Mouse (Mus musculus) cerebellum, adult (tissue): Measurements from ENCODE around the gene Pbx3.

ENCODE experiments used
- ATAC-seq: cut with Nextera tagmentation; 2 replicates; pipeline ENCODE4 v1.9.2; 2017; ENCODE audit warnings: mild to moderate bottlenecking, moderate library complexity, mixed read lengths; ENCODE audit not compliant: insufficient number of reproducible peaks, low FRiP score, low TSS enrichment

Gene Pbx3

DNA sequence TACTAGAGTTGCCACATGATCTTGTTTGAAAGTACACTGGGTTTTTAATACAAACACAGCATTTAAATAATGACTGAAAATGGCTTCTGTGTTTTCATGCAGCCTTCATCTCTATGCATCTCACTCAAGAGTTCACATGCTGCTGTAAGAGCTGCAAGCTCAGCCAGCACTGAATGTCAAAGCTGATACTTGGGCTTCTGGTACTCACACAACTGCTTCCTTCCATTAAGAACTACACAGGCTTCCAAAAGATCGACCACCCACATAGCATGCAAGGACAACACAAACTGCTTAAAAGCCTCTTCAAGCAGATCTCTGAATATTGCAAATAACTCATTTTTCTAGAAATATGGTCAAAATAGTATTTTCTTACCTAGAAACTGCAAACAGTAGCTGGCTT lies 138.7 kb downstream of the Pbx3 start:
- ATAC-seq = no peak

DNA sequence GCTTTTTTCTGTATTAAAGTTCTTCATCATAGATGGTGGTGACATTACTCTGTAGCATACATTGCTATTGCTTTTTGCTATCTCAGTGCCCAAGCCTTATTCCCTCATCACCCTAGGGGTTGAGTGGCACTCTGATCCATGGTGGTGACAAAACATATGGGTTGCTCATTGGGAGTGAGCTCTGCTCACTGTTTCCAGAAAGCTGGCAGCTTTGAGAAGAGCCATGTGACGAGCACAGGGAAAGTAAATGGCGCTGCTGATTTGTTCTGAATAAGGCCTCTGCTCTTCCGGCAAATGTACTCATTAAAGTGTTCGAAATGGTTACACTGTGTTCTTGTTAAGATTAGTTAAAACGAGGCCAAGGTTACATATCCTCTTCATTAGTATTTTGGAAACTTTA lies 139.7 kb downstream of the Pbx3 start:
- ATAC-seq = no peak

DNA sequence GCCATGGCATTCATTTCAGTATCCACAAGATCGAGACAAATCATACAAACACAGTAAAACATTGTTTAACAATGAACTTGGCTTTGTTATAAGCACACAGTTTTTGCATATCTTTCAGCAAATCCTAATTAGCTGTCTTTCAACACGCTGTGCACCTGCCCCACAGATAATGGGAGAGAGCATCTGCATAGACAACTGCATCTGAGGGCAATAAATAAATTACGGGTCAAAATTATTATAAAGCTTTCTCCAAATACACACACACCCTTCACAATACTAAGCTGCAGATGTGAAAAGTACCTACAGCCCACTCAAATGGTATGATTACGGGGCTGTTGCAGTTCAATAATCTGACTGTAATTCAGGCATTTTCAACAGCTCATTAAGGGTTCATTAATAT lies 145.3 kb downstream of the Pbx3 start:
- no peak for ATAC-seq

DNA sequence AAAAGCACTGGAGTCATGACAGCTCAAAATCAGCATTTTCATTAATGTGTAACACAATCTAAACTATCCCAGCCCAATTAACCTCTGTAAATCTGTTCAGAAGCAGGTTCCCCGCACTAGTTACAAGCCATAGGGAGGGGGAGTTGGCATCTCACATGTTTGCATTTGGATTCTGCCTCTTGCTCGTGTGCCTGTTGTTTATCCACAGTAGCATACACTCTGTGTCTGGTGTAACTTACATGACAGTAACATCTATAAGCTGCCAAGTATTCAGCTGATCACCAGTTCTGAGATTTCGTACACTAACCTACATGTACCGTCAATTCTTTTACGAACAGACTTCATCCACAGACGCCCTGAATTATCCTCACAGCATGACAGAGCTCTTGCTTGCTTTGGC lies 147.5 kb downstream of the Pbx3 start:
- ATAC-seq = no peak

DNA sequence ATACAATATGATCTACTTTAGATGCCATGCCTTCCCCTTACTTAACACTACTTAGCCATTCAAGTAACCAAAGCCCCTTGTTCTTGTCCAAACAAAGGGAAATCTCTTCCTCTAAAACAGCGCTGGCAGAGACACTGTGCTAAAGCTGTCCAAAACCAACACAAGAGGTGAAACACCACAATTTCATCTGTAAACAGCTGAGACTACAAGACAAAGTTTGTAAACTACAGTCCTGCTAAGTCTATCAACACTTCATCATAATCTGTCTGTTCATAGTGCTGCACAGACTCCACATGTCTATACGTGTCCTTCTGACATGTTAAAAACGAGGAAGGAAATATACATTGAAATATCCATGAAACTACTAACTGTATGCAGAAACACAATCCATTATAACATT lies 151.5 kb downstream of the Pbx3 start:
- ATAC-seq = no peak

DNA sequence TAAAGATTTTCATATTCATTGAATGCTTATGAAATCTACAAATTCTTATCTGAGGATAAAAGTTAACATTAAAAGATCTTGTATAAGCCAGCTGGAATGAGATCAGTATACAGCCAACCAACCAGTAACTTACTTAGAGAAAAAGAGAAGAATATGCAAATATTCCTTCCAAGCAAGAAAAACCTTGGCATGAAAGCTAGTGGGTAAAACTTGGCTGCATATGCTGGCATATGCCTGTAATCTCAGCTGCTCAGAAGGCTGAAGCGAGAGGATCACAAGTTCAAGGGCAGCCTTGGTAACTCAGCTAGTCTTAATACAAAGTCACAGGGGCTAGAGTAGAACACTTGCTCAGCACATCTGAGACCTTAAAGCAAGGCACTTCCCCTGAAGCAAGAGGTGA lies 153.8 kb downstream of the Pbx3 start:
- no peak for ATAC-seq

DNA sequence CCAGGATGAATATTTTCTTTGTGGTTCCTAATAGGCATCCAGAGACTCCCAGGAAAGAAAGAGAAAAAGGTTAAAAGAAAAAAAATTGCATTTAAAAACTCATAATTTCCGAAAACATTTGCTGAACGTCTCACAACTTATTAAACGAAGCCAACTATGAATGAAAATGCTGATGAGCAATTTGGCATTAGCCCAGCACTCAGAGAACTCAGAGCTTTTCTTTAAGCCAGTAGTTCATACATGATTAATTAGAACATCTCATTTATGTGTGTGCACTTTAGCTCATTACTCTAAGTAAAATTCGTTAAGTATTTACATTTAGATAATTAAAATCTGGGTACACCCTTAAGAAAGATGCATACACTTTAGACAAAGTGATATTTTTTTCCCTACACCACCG lies 155.3 kb downstream of the Pbx3 start:
- no peak for ATAC-seq

DNA sequence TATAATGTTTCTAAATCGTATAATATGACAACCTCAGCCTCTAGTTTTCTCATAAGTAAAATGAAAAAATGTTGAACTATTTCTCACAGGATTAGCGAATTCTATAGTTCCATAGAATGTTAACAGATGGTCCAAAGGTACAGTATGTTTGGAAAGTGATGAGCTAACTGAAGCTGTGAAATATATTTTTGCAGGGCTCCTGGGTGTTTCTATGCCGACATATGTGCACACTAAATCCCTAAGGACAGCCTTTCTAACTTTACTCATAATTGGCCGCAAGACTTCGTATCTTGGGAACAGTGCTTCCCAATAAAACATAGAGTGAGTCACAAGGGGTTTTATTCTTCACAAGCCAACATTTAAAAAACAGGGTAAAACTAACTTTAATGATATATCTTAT lies 157.4 kb downstream of the Pbx3 start:
- no peak for ATAC-seq

DNA sequence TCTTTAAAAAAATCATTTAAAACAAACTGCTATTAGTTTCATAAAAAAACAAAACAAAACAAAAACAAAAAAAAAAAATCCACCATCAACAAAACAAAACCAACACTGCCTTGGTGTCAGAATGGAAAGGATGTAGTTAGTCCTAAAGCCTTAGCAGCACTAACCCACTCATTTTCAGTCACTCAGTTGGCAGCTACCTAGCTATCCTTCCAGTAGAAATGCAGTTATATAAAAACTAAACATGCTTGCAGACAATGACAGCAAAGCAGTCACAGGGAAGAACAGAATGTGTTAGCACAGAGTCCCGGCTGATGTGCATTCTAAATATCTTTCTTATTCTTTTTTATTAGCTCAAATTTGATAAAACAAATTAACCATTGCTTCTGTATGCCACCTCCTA lies 160.5 kb downstream of the Pbx3 start:
- no peak for ATAC-seq

DNA sequence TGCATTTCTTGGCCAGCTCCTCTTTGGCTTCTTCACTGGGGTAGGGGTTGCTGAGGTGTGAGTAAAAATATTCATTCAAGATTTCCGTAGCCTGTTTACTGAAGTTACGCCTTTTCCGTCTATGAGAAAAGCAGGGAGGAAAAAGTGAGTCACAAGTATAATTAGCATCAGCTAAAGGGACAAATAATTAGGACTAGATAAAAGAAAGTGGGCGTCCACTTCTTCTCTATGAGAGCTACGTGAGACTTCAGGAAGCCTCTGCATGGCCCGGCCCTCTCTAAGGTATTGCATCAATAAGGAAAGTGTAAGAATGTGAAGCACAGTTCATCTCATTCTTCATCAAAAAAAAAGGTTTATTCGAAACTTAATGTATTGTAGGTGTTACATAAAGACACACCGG lies 168.1 kb downstream of the Pbx3 start:
- no peak for ATAC-seq

DNA sequence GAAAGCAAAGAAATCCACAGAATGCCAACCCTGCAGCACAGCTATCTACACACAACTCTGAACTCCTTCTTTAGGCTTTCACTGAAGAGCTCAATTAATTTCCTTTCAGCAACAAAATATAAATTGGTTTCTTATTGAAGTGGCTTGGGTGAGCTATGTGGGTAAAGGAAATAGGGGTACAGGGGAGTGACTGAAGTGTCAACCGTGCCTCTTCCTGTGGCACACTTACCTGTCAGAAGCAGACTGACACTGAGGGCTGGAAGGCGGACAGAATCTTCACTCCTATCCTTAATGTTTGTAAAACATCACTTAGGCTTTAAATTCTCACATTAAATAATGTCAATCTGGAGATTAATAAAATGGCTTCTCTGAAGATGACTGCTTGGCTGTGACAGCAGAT lies 168.6 kb downstream of the Pbx3 start:
- no peak for ATAC-seq

DNA sequence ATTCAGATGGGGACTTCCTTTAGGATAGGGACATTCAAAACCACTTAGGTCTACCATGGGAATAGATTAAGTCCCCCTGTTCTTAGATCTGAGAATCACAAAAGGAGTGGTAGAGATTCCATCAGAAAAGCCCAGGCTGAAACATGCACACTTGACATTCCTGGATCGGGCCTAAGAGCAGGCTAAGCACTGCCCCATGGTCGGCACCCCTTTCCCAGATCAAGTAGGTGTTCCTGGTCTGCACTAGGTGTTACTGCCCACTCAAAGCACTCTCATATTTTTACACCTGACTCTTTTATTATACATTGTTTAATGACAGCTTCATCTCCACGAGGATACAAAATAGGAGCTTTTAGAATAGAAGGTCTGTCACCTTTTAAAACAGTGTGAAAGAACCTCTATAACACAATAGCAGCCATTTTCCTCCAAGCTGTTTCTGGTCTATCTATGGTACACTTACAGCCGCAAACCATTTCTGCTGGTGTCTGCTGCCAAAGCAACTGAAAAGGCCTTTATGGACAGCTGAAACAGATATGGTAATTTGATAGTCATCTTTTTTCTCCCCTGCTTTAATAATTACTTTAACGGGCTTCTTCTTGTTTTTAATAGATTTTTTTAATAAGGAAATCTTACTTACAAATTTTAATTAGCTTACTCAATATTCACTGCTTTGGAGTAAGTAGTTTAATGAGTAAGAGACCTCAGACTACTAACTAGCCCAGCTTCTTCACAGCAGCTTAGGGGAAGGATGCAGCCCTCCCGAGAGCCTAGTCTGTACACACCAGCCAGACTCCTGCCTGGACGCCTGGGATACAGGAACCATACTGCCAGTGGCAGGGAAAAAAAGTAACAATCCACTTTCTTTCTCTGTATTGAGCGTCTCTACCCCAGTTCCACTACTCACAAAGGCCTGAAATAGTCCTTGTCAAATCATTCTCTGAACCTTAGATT lies 178.8 kb downstream of the Pbx3 start:
- ATAC-seq = no peak

DNA sequence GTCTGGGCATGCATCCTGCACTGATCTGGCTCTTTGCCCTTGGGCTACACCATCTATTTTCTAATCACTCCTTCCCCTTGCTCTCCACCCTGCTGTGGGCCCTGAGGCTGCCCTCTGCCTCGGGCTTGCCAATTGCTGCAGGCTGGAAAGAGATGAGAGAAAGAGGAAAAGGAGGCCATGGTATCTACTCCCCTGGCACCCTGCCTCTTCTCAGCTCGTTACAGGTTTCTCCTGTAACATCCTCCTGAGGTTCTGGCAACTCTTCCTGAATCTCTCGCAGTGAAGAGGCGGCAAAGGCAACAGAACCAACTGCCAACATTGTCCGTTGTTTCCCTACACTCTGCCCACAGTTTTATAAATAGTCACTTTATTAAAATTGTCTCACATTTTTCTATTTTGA lies 179.7 kb downstream of the Pbx3 start:
- ATAC-seq = peak; percentile 80

DNA sequence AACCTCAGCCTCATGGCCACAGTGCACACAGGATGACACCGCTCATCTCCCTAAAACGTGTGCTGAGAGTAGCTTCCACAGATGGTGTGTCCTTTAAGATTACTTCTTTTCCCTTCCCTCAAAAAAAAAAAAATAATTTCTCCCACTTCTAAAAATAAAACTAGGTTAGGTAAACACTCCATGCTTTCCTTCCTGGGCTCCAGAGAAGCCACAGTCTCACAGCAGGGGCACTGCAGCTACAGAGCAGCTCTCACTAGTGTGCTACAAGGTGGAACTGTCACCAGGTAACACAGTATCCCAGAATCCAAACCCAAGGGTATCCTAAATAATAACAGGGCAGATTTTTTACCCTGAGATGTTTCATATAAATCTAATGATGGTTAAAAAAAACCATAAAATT lies 185.6 kb downstream of the Pbx3 start:
- no peak for ATAC-seq

DNA sequence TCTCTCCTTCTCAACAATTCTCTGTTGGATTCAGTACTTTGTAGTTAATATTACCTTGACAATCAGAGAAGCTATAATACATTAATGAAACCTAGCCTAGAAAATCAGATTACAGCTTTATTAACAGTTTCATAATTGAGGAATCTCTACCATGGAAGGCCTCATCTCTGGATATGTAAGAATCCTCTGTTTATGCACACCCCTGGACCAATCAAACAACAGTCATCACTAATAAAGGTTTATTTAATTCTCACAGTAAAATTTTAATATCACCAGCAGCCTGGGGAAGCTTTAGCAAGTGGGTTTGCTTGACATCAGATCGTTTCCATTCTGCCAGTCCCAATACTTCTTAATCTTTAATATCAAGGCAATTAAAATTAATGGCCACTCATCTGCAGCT lies 191.3 kb downstream of the Pbx3 start:
- no peak for ATAC-seq

DNA sequence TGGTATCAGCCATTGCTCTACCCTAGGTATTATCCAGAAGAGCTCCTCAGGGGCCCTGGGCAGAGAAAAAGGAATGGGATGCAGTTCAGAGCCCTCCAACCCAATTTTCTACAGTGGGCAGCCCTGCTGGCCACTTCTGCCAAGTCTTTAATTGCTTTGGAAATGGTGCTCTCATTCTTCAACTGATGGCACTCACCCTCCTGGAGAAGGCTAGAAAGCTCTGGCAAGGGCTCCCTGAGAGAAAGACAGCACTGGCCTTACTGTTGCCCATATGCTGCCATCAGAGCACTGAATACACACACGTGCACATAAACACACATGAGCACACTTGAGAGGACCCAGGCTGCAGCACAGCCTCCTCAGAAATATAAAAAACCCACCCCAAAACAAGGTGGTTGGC lies 193.6 kb downstream of the Pbx3 start:
- no peak for ATAC-seq

DNA sequence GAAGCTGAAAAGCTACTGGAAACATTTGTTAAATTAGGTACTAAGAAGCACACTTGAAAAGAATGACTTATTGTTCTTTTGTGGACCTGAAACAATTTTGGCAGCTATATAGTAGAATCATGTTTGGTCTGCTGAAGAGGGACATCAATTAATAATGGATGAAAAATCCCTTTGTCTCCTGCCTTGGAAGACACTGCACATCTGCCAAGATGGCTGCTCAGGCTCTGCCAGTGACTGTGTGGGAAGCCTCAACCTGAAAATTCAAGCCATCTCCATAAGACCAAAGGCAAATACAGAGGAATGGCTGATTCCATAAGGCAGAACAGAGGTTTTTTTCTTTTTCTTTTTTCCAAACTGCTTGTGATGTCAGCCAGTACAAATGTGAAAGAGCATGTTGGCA lies 194.3 kb downstream of the Pbx3 start:
- ATAC-seq = no peak

DNA sequence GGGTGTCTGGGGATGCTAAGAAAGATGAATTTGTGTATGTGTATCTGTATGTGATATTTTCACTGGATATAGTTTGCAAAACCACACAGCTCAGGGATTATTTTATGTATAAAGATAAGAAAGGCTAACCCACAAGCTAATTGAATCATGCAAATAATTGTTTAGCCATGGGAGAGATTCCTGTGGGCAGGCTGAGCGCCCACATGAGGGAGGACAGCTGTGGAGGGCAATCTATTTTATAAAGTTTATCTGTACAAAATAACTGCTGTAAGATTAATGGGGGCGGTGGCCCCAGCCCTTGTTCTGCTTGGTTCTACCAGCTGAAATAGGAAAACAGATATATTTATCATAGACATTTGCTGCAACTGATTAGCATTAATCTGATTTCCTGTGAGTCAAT lies 202.5 kb downstream of the Pbx3 start:
- no peak for ATAC-seq

DNA sequence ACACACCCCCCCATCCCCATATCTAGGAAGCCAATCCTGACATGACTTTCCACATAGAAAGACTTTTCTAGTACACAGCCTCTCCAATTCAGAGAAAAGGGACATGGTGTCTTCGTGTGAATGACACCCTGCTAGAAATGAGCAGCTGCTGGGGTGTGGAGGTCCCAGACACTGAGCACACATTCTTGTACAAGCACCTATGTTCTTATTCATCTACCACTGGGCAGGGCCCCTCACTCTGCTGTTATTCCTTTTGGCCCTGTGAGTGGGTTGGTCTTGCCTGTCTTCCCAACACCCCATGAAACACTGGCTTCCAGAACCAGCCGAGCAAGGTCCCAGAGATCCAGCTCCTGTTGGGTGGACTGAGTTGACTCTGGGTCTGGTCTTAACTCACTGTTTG lies 203.3 kb downstream of the Pbx3 start:
- ATAC-seq = no peak

DNA sequence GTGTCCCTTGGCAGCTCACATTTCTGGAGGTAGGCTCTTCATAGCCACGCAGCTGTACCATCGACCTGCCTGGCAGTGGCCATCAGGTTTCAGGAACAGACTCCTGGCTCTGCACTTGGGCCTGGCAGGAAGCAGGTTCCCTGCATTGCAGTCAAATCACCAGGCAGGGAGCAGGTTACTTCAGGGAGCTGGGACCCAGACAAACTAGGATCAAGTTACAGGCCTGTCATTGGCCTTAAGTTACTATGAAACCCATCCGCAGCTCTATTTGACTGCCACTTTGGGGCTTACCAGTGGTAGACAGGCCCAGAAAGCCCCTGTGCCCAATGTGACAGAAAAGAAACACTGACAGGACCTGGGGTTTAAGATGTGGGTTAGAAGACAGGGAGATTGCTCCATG lies 204.8 kb downstream of the Pbx3 start:
- no peak for ATAC-seq

DNA sequence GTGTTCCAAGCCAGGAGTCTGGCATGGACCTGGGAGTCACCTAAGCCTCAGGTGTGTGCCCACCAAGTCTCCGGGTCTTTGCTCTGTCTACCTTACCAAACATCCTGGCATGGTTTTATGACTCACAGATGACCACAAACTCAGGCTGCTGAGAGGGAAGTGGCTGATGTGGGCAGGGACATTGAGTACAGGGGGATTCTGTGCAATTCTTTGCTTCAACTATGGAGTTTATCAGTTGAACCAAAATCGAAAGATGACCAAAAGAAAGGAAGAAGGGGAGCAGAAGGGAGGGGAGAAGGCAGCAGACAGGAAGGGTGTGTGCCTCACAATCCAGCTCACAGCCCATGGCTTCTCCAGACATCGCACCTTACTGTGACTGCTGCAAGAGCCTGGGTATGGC lies 210.5 kb downstream of the Pbx3 start:
- no peak for ATAC-seq

DNA sequence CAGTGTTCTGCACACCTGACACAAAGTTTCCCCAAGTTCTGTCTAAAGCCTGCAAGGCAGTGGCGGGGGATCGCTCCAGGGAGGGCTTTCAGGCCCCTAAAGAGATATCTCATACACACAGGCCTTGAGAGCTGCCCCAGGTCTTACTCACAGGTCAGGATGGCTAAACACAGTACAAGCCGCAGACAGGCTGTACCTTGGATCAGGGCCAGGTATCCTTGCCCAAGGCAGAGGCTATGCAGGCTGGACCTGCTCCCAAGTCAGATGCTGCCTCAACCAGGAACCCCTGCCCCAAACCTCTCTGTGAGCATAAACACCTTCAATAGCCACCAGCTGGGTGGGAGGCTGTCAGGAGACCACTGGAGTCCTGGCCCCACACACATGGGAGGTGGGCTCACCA lies 215.2 kb downstream of the Pbx3 start:
- no peak for ATAC-seq

DNA sequence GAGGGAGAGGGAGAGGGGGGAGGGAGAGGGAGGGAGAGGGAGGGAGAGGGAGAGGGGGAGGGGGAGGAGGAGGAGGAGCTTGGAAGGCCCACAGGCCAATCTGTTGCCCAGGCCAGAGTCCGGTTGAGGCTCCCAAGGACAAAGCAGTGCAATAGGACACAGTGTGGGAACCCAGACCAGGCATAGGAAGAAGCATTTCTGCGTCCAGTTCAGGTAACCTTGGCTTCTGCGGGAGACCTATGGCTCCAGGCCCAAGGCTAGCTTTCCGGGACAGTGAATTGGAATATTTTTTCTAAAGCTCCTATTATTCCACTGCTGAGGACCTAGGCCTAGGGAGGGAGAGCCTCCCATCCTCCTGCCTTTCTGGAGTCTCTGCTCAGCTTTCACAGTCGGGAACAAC lies 218.1 kb downstream of the Pbx3 start:
- ATAC-seq = no peak
